Mouse (Mus musculus): ENCODE data around the gene Inhbe. TPM values are rescaled to one million over a fixed set of nuclear protein-coding genes. Genes with fewer than 3 reads are reported as not detected.
"Not testable (repeated sequence)": the region's sequence is repeated elsewhere in the genome, so short reads cannot be mapped to it uniquely, and the experiment has no call there.

Gene Inhbe
- total RNA-seq, 4 experiments from 2014 or later = 0.09 to 0.18 (median 0.16) TPM

DNA sequence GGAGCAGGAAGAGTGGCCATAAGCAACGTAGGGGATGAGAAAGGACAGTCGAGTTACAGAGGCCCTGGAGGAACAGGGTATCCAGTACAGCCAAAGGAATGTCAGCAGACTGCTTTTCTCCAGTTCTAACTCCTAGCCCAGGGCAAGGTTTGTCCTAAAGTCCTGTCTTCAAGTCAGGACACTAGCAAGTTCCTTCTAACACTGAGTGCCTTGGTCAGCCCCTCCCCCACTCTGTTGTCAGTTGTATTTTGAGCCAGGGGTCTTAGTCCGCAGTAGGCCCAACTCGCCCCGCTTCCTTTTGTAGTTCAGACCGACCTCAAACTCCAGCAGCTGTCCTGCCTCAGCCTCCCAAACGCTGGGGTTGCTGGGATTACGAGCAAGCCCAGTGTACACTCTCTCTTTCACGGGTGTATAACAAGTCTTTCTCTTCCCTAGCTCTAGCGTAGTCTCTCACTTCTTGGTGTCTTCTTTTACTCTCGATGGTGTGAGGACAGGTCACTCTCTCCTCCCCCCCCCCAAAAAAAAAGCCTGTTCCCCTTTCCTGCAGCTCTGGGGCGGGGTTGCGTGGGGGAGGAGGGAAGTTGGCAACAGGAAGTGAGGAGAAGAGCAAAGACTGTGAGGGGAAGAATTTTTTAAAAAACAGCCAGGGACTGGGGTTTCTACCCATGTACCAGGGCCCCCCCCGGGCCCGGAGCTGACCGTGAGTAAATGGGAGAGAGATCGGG, 30.9 kb downstream of the Inhbe start:
- DNase-seq (ENCODE audit: low spot score in 2 of 2) = no peak

GRCm38 (mm10) chr10:127322669-127323068, 31.5 kb downstream of the Inhbe start:
- DNase-seq (ENCODE audit: low spot score in 2 of 2) = no peak

- DNase-seq (ENCODE audit: low spot score in 2 of 2) = no peak
These were observed 32.0 kb downstream of the Inhbe start for GRCm38 (mm10) chr10:127322178-127322577.

GRCm38 (mm10) chr10:127321621-127322020, 32.6 kb downstream of the Inhbe start, which contains the start of gene Arhgap9:
Gene Arhgap9, plus strand, starts transcription at chr10:127321964.
- DNase-seq (ENCODE audit: low spot score in 2 of 2) = no peak

GRCm38 (mm10) chr10:127319969-127320368, 34.2 kb downstream of the Inhbe start:
- DNase-seq (ENCODE audit: low spot score in 2 of 2) = no peak

DNA sequence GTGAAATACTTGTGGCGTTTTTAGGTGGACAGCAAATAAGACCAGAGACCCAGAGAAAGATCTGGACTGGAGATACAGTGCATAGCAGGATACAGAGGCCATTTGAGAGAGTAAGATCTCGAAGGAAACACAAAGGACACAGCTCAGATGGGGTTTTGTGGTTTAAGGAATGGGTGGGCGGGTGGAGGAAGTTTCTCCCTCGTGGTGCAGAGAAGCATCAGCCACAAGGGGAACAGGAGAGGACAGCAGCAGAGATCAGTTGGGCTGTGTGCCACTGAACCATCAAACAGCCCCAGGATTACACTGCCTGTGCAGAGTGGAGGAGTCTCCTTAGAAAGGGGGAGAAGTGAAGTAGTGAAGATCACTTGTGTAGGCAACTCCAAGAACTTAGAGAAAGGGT, 36.2 kb downstream of the Inhbe start:
- no peak for DNase-seq (ENCODE audit: low spot score in 2 of 2)

GRCm38 (mm10) chr10:127317277-127317676, 36.9 kb downstream of the Inhbe start:
- DNase-seq (ENCODE audit: low spot score in 2 of 2) = no peak

GRCm38 (mm10) chr10:127314950-127315349, 39.3 kb downstream of the Inhbe start:
- DNase-seq (ENCODE audit: low spot score in 2 of 2) = not testable (repeated sequence)

GRCm38 (mm10) chr10:127313516-127313915, 40.7 kb downstream of the Inhbe start:
- not testable (repeated sequence) for DNase-seq (ENCODE audit: low spot score in 2 of 2)

DNA sequence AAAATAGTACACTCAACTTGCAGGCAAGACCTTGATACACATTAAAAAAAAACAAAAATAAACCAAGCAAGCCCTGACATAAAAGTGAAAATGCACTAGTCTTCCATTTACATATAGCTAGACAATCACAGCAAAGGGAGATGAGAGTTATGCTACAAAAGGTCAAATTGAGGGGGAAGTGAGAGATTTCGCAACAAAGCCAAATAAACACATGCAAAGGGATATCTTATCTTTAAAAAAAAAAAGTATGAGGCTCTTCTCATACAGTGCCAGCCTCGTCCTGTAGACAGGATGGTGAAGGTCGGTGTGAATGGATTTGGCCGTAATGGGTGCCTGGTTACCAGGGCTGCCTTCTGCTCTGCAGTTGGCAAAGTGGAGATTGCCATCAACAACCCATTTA, 41.4 kb downstream of the Inhbe start:
- DNase-seq (ENCODE audit: low spot score in 2 of 2) = no peak

GRCm38 (mm10) chr10:127312356-127312676, 41.9 kb downstream of the Inhbe start:
- DNase-seq (ENCODE audit: low spot score in 2 of 2) = peak in 1 of 2 experiments; percentile 58

DNA sequence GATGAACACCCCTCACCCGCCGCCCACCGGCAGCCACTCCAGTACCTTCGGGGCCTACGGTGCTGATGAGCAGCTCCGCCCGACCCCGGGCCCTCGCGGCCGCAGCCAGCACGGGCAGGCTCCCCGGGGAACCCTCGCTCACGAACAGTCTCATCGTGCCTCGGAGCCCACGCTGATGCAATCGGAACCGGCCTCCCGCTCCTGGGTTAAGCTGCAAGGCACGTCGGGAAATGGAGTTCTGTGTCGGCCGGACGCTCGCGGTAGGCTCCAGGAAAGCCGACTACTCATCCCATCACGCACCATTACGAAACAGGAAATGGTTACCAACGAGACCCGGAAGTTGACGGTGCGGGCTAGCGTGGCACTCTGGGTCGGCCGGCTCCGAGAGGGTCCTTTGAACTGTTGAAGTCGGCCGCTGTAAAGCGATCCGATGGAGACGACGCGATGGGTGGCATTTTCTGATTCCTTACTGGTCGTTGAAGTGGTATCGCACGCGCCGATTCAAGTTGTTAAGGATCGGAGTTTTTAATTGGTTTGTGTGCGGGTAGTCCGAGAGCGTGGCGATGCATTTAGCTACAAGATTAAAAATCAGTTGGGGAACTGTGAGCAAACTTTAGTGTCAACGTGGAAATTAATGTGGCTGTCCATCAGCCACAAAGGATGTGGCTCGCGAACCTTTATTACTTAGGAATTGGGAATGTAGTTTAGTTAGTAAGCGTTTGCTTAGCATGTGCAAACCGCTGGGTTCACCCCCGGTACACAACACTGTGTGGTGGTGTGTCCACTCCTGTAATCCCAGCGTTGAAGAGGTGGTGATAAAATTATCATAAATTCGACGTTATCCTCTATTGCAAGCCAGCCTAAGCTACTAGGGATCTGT, 42.5 kb downstream of the Inhbe start, which contains the start of gene Mars:
Gene Mars (minus strand): TSS at position 311 of the 880 bp plus-strand sequence.
- DNase-seq (ENCODE audit: low spot score in 2 of 2) = peak; percentile 92 to 93

DNA sequence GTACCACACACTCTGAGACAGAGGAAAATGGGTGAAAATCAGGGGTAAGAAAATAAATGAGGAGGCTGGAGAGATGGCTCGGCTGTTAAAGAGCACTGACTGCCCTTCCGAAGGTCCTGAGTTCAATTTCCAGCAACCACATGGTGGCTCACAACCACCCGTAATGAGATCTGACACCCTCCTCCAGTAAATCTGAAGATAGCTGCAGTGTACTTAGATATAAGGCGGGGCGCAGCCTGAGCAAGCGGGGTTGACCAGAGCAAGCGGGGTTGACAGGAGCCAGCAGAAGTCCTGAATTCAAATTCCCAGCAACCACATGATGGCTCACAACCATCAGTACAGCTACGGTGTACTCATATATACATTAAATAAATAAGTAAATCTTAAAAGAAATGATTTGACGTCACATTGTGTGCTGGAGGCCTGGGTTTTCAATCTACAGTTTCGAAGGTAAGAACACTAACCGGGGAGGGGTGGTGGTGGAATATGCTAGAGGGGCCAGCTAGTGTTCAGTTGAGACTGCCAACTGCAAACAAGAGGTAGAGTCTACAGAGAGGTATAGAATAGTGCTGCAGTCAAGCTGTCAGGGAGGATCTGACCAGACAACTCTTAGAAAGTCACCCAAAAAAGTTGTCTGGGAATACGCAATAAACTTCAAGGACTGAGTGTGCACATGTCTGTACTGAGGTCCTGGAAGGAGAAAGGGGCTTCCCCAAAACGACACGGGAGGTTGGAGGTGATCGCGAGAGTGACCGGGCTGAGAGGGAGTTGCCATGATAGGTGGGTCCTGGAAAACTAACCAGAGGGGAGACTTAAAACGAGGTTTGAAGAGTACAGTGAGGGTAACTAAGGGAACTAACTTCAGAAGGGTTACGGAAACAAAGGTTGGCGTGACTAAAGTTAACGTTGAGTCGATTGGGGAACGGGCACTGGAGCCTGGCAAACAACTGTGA, 43.4 kb downstream of the Inhbe start:
- DNase-seq (ENCODE audit: low spot score in 2 of 2) = no peak

DNA sequence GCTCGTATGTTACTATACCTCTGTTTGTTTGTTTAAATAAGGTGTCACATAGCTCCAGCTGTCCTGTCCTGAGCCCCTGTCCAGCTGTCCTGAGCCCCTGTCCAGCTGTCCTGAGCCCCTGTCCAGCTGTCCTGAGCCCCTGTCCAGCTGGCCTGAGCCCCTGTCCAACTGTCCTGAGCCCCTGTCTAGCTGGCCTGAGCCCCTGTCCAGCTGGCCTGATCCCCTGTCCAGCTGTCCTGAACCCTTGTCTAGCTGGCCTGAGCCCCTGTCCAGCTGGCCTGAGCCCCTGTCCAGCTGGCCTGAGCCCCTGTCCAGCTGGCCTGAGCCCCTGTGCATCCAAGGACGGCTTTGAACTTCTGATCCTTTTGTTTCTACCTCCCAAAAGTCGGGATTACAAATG, 45.0 kb downstream of the Inhbe start:
- not testable (repeated sequence) for DNase-seq (ENCODE audit: low spot score in 2 of 2)

GRCm38 (mm10) chr10:127303136-127303535, 51.1 kb downstream of the Inhbe start:
- no peak for DNase-seq (ENCODE audit: low spot score in 2 of 2)

- no peak for DNase-seq (ENCODE audit: low spot score in 2 of 2)
These were observed 53.9 kb downstream of the Inhbe start for GRCm38 (mm10) chr10:127300361-127300760.

Other genes starting within 250 kb of the Inhbe start
- 100 to 1,000 TPM; 112 to 130 (median 122) TPM for gene Os9, start 233.3 kb downstream of the Inhbe start, total RNA-seq (2022)
- 100 to 1,000 TPM; 105 to 118 (median 112) TPM for gene B4galnt1, start 189.2 kb downstream of the Inhbe start, total RNA-seq (2022)
- 1 to 10 TPM; 5.8 to 7.4 (median 6.9) TPM for gene Slc26a10, start 173.8 kb downstream of the Inhbe start, total RNA-seq (2022)
- gene Arhgef25, start 164.3 kb downstream of the Inhbe start, total RNA-seq (2022) = 100 to 1,000 TPM; 153 to 178 (median 174) TPM
- gene Dtx3, start 158.7 kb downstream of the Inhbe start, total RNA-seq (2022) = 100 to 1,000 TPM; 211 to 218 (median 216) TPM
- gene Pip4k2c, start 142.8 kb downstream of the Inhbe start, total RNA-seq (2022) = 100 to 1,000 TPM; 104 to 112 (median 106) TPM
- gene Kif5a, start 91.1 kb downstream of the Inhbe start, total RNA-seq (2022) = 1,000 to 10,000 TPM; 1,113 to 1,308 (median 1,238) TPM
- 100 to 1,000 TPM; 254 to 263 (median 254) TPM for gene Dctn2, start 88.0 kb downstream of the Inhbe start, total RNA-seq (2022)
- 10 to 100 TPM; 32.5 to 53.7 (median 44.4) TPM for gene Mbd6, start 65.4 kb downstream of the Inhbe start, total RNA-seq (2022)
- 10 to 100 TPM; 54.2 to 61.3 (median 56.8) TPM for gene Mars, start 42.6 kb downstream of the Inhbe start, total RNA-seq (2022)
- gene Arhgap9, start 32.4 kb downstream of the Inhbe start, total RNA-seq (2022) = 1 to 10 TPM in 2 of 4 experiments, under 1 TPM in 2; 0.74 to 2.6 (median 1.6) TPM
- gene Gli1, start 12.4 kb downstream of the Inhbe start, total RNA-seq (2022) = 1 to 10 TPM; 2.9 to 5.4 (median 3.2) TPM
- gene Inhbc, start 16.0 kb upstream of the Inhbe start, total RNA-seq (2022) = not detected
- 100 to 1,000 TPM; 247 to 279 (median 255) TPM for gene R3hdm2, start 25.9 kb upstream of the Inhbe start, total RNA-seq (2022)
- gene Stac3, start 147.3 kb upstream of the Inhbe start, total RNA-seq (2022) = 1 to 10 TPM; 2.3 to 4.5 (median 3.0) TPM
- gene Ndufa4l2, start 160.6 kb upstream of the Inhbe start, total RNA-seq (2022) = 1 to 10 TPM; 3.8 to 5.2 (median 4.6) TPM
- 10 to 100 TPM; 24.4 to 33.6 (median 25.7) TPM for gene Shmt2, start 168.0 kb upstream of the Inhbe start, total RNA-seq (2022)
- gene Nxph4, start 180.1 kb upstream of the Inhbe start, total RNA-seq (2022) = 1 to 10 TPM; 6.6 to 9.7 (median 8.4) TPM

Data from left cerebral cortex, adult 8-10 months (tissue).